ENCODE assay signal across 8 mouse cellular contexts in genomic region chr4:129334677-129335215, GRCm38 (mm10). TPM values are rescaled to one million over a fixed set of nuclear protein-coding genes. Genes with fewer than 3 reads are reported as not detected.
A peak's percentile ranks its signal among the peaks of the same experiment; 100 is the strongest.
DNase-seq lines count a peak whose midpoint lies in the region; ATAC-seq lines count a peak whose summit lies in the region.

No protein-coding gene starts in this region.

- no peaks in the 10 kb centered on the region for H3K9me3 ChIP-seq in hindbrain, embryonic 13.5 days
- no peaks in the 10 kb centered on the region for H3K9me3 ChIP-seq in midbrain, embryonic 10.5 days (replicated peaks)

- peak; percentile 3; the same call in 1 of the 2 replicates for ATAC-seq in frontal cortex, adult (ENCODE audit: low TSS enrichment)
- no peak for ATAC-seq in hindbrain, embryonic 13.5 days (ENCODE audit: low FRiP score)

- no peak for DNase-seq in frontal cortex, postnatal 25 days (ENCODE audit: low spot score in 2 of 2)
- DNase-seq in urinary bladder, postnatal 10 days (ENCODE audit: low spot score) = peak; percentile 27
- no peak for DNase-seq in urinary bladder, adult 2 months (ENCODE audit: low spot score)
- no peak for DNase-seq in midbrain, embryonic 10.5 days (ENCODE audit: low spot score)
- DNase-seq in right cerebral cortex, postnatal 14 days = no peak
- DNase-seq in layer of hippocampus, postnatal 36 days = no peak

- H3K4me2 ChIP-seq in hindbrain, embryonic 13.5 days = peak overlapping the region; percentile 86

- H3K27ac ChIP-seq in hindbrain, embryonic 13.5 days = peak overlapping the region; percentile 98
- peak overlapping the region; percentile 99 for H3K27ac ChIP-seq in midbrain, embryonic 10.5 days (replicated peaks)

- H3K27me3 ChIP-seq in hindbrain, embryonic 13.5 days = no peaks in the 10 kb centered on the region
- H3K27me3 ChIP-seq in midbrain, embryonic 10.5 days (ENCODE audit: low read depth, poor library complexity, severe bottlenecking) = no peaks in the 10 kb centered on the region

- H3K9ac ChIP-seq in hindbrain, embryonic 13.5 days = peak overlapping the region; percentile 97

- peaks cover 21% of the 10 kb centered on the region for H3K36me3 ChIP-seq in hindbrain, embryonic 13.5 days
- peaks cover 42% of the 10 kb centered on the region for H3K36me3 ChIP-seq in midbrain, embryonic 10.5 days

- H3K4me3 ChIP-seq in hindbrain, embryonic 13.5 days = peak overlapping the region; percentile 96
- H3K4me3 ChIP-seq in midbrain, embryonic 10.5 days = peak overlapping the region; percentile 97

- 0% methylated on average over 54 of the region's 62 CpGs for WGBS in hindbrain, embryonic 13.5 days
- WGBS in midbrain, embryonic 10.5 days = 0% methylated on average over 62 of the region's 62 CpGs

- peaks cover 51% of the 10 kb centered on the region for H3K4me1 ChIP-seq in hindbrain, embryonic 13.5 days (replicated peaks)
- peaks cover 51% of the 10 kb centered on the region for H3K4me1 ChIP-seq in midbrain, embryonic 10.5 days

RNA-seq across cellular contexts. Expression of gene Rbbp4, which starts 0.4 kb away (rescaled TPM):
- polyA plus RNA-seq in urinary bladder, adult 2 months (2012; rRNA removed) = 65.1 and 72.2 TPM in 2 replicates
- 366 and 373 TPM in 2 replicates for polyA plus RNA-seq in hindbrain, embryonic 13.5 days (2015; fragmentation: Nextera tagmentation; extraction: Ambion mirVana)
- polyA plus RNA-seq in midbrain, embryonic 10.5 days (2016; fragmentation: Nextera tagmentation; extraction: Ambion mirVana) = 522 and 529 TPM in 2 replicates
- 100 to 1,000 TPM; 123 to 129 TPM for total RNA-seq in layer of hippocampus, postnatal 36 days (2021)

RNA-seq across cellular contexts. Expression of gene Zbtb8os, which starts 0.7 kb away (rescaled TPM):
- 45.4 and 52.6 TPM in 2 replicates for polyA plus RNA-seq in urinary bladder, adult 2 months (2012; rRNA removed)
- 26.8 and 28.8 TPM in 2 replicates for polyA plus RNA-seq in hindbrain, embryonic 13.5 days (2015; fragmentation: Nextera tagmentation; extraction: Ambion mirVana)
- 48.3 and 49.6 TPM in 2 replicates for polyA plus RNA-seq in midbrain, embryonic 10.5 days (2016; fragmentation: Nextera tagmentation; extraction: Ambion mirVana)
- 10 to 100 TPM; 29.4 to 35.8 TPM for total RNA-seq in layer of hippocampus, postnatal 36 days (2021)

RNA-seq across cellular contexts. Expression of gene Zbtb8a, which starts 43.2 kb away (rescaled TPM):
- 18.7 and 21.0 TPM in 2 replicates for polyA plus RNA-seq in urinary bladder, adult 2 months (2012; rRNA removed)
- 18.9 and 20.7 TPM in 2 replicates for polyA plus RNA-seq in hindbrain, embryonic 13.5 days (2015; fragmentation: Nextera tagmentation; extraction: Ambion mirVana)
- polyA plus RNA-seq in midbrain, embryonic 10.5 days (2016; fragmentation: Nextera tagmentation; extraction: Ambion mirVana) = 7.5 and 9.4 TPM in 2 replicates
- 1 to 10 TPM; 3.0 to 4.1 TPM for total RNA-seq in layer of hippocampus, postnatal 36 days (2021)

RNA-seq across cellular contexts. Expression of gene Sync, which starts 47.3 kb away (rescaled TPM):
- polyA plus RNA-seq in urinary bladder, adult 2 months (2012; rRNA removed) = 3.1 and 4.0 TPM in 2 replicates
- 1.1 and 1.4 TPM in 2 replicates for polyA plus RNA-seq in hindbrain, embryonic 13.5 days (2015; fragmentation: Nextera tagmentation; extraction: Ambion mirVana)
- polyA plus RNA-seq in midbrain, embryonic 10.5 days (2016; fragmentation: Nextera tagmentation; extraction: Ambion mirVana) = 0.30 and 0.47 TPM in 2 replicates
- 1 to 10 TPM in 1 of 2 experiments, under 1 TPM in 1; 0.56 to 1.1 TPM for total RNA-seq in layer of hippocampus, postnatal 36 days (2021)
